Mouse (Mus musculus): ENCODE measurements around the gene Ugt1a6a.

GRCm38 (mm10) chr1:88260604-88261377, 126.2 kb downstream of the Ugt1a6a start:
- TF ChIP-seq CHD2 (IDR thresholded peaks at IDR 0.05; ENCODE audit: low read depth, low read length) (no peak), ZC3H11A (IDR thresholded peaks at IDR 0.05; ENCODE audit: borderline replicate concordance, low read depth, low read length) (no peak)

Measured in ES-E14 (cell line).